Mouse (Mus musculus): ENCODE data around the gene Fancd2os.

Fancd2os gene

GRCm38 (mm10) chr6:113600543-113601139 is at the start of gene Fancd2os:
Gene Fancd2os (minus strand): TSS chr6:113600715.
- in situ Hi-C loops (cut with MboI, MseI), result no loop called here

GRCm38 (mm10) chr6:113650197-113650640 is 49.7 kb upstream of the Fancd2os start:
- in situ Hi-C loops (cut with MboI, MseI), result loop anchor here in 1 of 2 experiments (25.0 kb wide), 1 partner anchor 1262 kb away; no protein-coding TSS in a partner anchor

- in situ Hi-C loops (cut with MboI, MseI), result loop anchor here in 1 of 2 experiments (25.0 kb wide), 1 partner anchor 1263 kb away; no protein-coding TSS in a partner anchor
These were observed 49.1 kb upstream of the Fancd2os start for GRCm38 (mm10) chr6:113649346-113650196.

- in situ Hi-C loops (cut with MboI, MseI), result no loop called here
These were observed 44.3 kb upstream of the Fancd2os start for GRCm38 (mm10) chr6:113644808-113645207.

- in situ Hi-C loops (cut with MboI, MseI), result no loop called here
These were observed 43.5 kb upstream of the Fancd2os start for GRCm38 (mm10) chr6:113643967-113644366.

- in situ Hi-C loops (cut with MboI, MseI), result no loop called here
These were observed 42.5 kb upstream of the Fancd2os start for GRCm38 (mm10) chr6:113643021-113643420.

GRCm38 (mm10) chr6:113642605-113643004 is 42.1 kb upstream of the Fancd2os start:
- in situ Hi-C loops (cut with MboI, MseI), result no loop called here

- in situ Hi-C loops (cut with MboI, MseI), result loop anchor here (5.0 to 10.0 kb wide), 2 partner anchors 33 to 46 kb away; no protein-coding TSS in a partner anchor
These were observed 38.7 kb upstream of the Fancd2os start for GRCm38 (mm10) chr6:113639201-113639600.

GRCm38 (mm10) chr6:113638302-113639040 is 38.0 kb upstream of the Fancd2os start, which contains the start of gene Irak2:
Gene Irak2 (plus strand): TSS chr6:113638467.
- in situ Hi-C loops (cut with MboI, MseI), result loop anchor here (5.0 to 10.0 kb wide), 2 partner anchors 34 to 46 kb away; no protein-coding TSS in a partner anchor

GRCm38 (mm10) chr6:113632863-113633262 is 32.3 kb upstream of the Fancd2os start:
- in situ Hi-C loops (cut with MboI, MseI), result loop anchor here in 1 of 2 experiments (10.0 kb wide), 1 partner anchor 52 kb away; no protein-coding TSS in a partner anchor

GRCm38 (mm10) chr6:113630322-113630721 is 29.8 kb upstream of the Fancd2os start:
- in situ Hi-C loops (cut with MboI, MseI), result loop anchor here in 1 of 2 experiments (10.0 kb wide), 1 partner anchor 54 kb away; no protein-coding TSS in a partner anchor

GRCm38 (mm10) chr6:113624989-113625770 is 24.7 kb upstream of the Fancd2os start:
- in situ Hi-C loops (cut with MboI, MseI), result loop anchor here in 1 of 2 experiments (10.0 kb wide), 1 partner anchor 1030 kb away; no protein-coding TSS in a partner anchor

GRCm38 (mm10) chr6:113623941-113624751 is 23.6 kb upstream of the Fancd2os start, which contains the start of gene Vhl:
Gene Vhl (plus strand): TSS chr6:113623959.
- in situ Hi-C loops (cut with MboI, MseI), result loop anchor here in 1 of 2 experiments (10.0 kb wide), 1 partner anchor 1031 kb away; no protein-coding TSS in a partner anchor

- in situ Hi-C loops (cut with MboI, MseI), result loop anchor here in 1 of 2 experiments (10.0 kb wide), 1 partner anchor 1031 kb away; no protein-coding TSS in a partner anchor
These were observed 22.9 kb upstream of the Fancd2os start for GRCm38 (mm10) chr6:113623386-113623785.

GRCm38 (mm10) chr6:113615489-113615888 is 15.0 kb upstream of the Fancd2os start:
- in situ Hi-C loops (cut with MboI, MseI), result no loop called here

GRCm38 (mm10) chr6:113614997-113615396 is 14.5 kb upstream of the Fancd2os start:
- in situ Hi-C loops (cut with MboI, MseI), result no loop called here

GRCm38 (mm10) chr6:113614152-113614551 is 13.6 kb upstream of the Fancd2os start:
- in situ Hi-C loops (cut with MboI, MseI), result no loop called here

- in situ Hi-C loops (cut with MboI, MseI), result no loop called here
These were observed 11.9 kb upstream of the Fancd2os start for GRCm38 (mm10) chr6:113612258-113612969.

- in situ Hi-C loops (cut with MboI, MseI), result no loop called here
These were observed 8.8 kb upstream of the Fancd2os start for GRCm38 (mm10) chr6:113609293-113609692.
